Mouse (Mus musculus) embryo, embryonic 11.5 days (tissue): ENCODE measurements around the gene Olfr982.

Experiments used
- DNase-seq: peaks from one replicate; pipeline ENCODE4 v3.0.0-alpha.2; 2012; ENCODE audit warnings: low read depth, low spot score

The Olfr982 gene

GRCm38 (mm10) chr9:40073529-40073928, at the start of gene Olfr982:
Gene Olfr982, plus strand, starts transcription at chr9:40073829.
- no peak for DNase-seq

GRCm38 (mm10) chr9:40050138-40050537, 23.5 kb upstream of the Olfr982 start:
- no peak for DNase-seq

GRCm38 (mm10) chr9:40093495-40093894, 19.9 kb downstream of the Olfr982 start, which contains the start of gene Olfr983:
Gene Olfr983, minus strand, starts transcription at chr9:40093595.
- no peak for DNase-seq

GRCm38 (mm10) chr9:40094769-40095168, 21.1 kb downstream of the Olfr982 start:
- DNase-seq = no peak

GRCm38 (mm10) chr9:40114106-40114505, 40.5 kb downstream of the Olfr982 start, which contains the start of gene Olfr984:
Gene Olfr984, minus strand, starts transcription at chr9:40114206.
- no peak for DNase-seq

- DNase-seq = no peak
Measured at GRCm38 (mm10) chr9:40116645-40117286, 43.1 kb downstream of the Olfr982 start.

- DNase-seq = no peak
Measured at GRCm38 (mm10) chr9:40117287-40117659, 43.6 kb downstream of the Olfr982 start.
